Mouse (Mus musculus): ENCODE results near the gene Sar1a. TPM values are rescaled to one million over a fixed set of nuclear protein-coding genes. Genes with fewer than 3 reads are reported as not detected.
A peak's percentile ranks its signal among the peaks of the same experiment; 100 is the strongest.

Sar1a gene
- polyA plus RNA-seq, 1 experiment = 51.8 TPM

- no peak for DNase-seq (ENCODE audit: low read depth, low spot score)
- WGBS = 95% methylated on average over 3 of the region's 3 CpGs
These were observed 9.3 kb upstream of the Sar1a start for GRCm38 (mm10) chr10:61670758-61671157.

GRCm38 (mm10) chr10:61675935-61676334, 4.2 kb upstream of the Sar1a start:
- no peak for DNase-seq (ENCODE audit: low read depth, low spot score)
- 74% methylated on average over 3 of the region's 3 CpGs for WGBS

GRCm38 (mm10) chr10:61679545-61679944, 554 bp upstream of the Sar1a start:
- no peak for DNase-seq (ENCODE audit: low read depth, low spot score)
- WGBS = 32% methylated on average over 9 of the region's 9 CpGs

- DNase-seq (ENCODE audit: low read depth, low spot score) = no peak
- WGBS = 84% methylated on average over 8 of the region's 8 CpGs
These were observed 9.3 kb downstream of the Sar1a start for GRCm38 (mm10) chr10:61689405-61689804.

- DNase-seq (ENCODE audit: low read depth, low spot score) = no peak
- WGBS = 72% methylated on average over 4 of the region's 4 CpGs
These were observed 13.5 kb downstream of the Sar1a start for GRCm38 (mm10) chr10:61693563-61693962.

GRCm38 (mm10) chr10:61694870-61695670, 15.0 kb downstream of the Sar1a start, which contains the start of gene Tysnd1:
Gene Tysnd1, plus strand, starts transcription at chr10:61695514.
- DNase-seq (ENCODE audit: low read depth, low spot score) = peak; percentile 89
- under 1% methylated on average over 42 of the region's 42 CpGs for WGBS

- under 1% methylated on average over 111 of the region's 111 CpGs for WGBS
- no peak for DNase-seq (ENCODE audit: low read depth, low spot score)
These were observed 15.8 kb downstream of the Sar1a start for GRCm38 (mm10) chr10:61695703-61696559.

- 6% methylated on average over 19 of the region's 19 CpGs for whole genome bisulfite sequencing
- no peak for DNase-seq (ENCODE audit: low read depth, low spot score)
These were observed 16.4 kb downstream of the Sar1a start for GRCm38 (mm10) chr10:61696560-61696823.

- 53% methylated on average over 2 of the region's 2 CpGs for whole genome bisulfite sequencing
- no peak for DNase-seq (ENCODE audit: low read depth, low spot score)
These were observed 16.9 kb downstream of the Sar1a start for GRCm38 (mm10) chr10:61697028-61697427.

- no peak for DNase-seq (ENCODE audit: low read depth, low spot score)
- WGBS = 68% methylated on average over 4 of the region's 4 CpGs
These were observed 24.6 kb downstream of the Sar1a start for GRCm38 (mm10) chr10:61704663-61705062.

- 64% methylated on average over 6 of the region's 6 CpGs for WGBS
- DNase-seq (ENCODE audit: low read depth, low spot score) = no peak
These were observed 26.6 kb downstream of the Sar1a start for GRCm38 (mm10) chr10:61706412-61707375.

GRCm38 (mm10) chr10:61713601-61714000, 33.5 kb downstream of the Sar1a start:
- 90% methylated on average over 3 of the region's 3 CpGs for WGBS
- DNase-seq (ENCODE audit: low read depth, low spot score) = no peak

- DNase-seq (ENCODE audit: low read depth, low spot score) = no peak
- WGBS = 93% methylated on average over 4 of the region's 4 CpGs
These were observed 34.0 kb downstream of the Sar1a start for GRCm38 (mm10) chr10:61714146-61714545.

GRCm38 (mm10) chr10:61714771-61715461, 34.8 kb downstream of the Sar1a start, which contains the start of gene Aifm2:
Gene Aifm2, plus strand, starts transcription at chr10:61715263.
- peak; percentile 47 for DNase-seq (ENCODE audit: low read depth, low spot score)
- 7% methylated on average over 34 of the region's 36 CpGs for WGBS

- DNase-seq (ENCODE audit: low read depth, low spot score) = no peak
- WGBS = 3% methylated on average over 11 of the region's 11 CpGs
These were observed 35.4 kb downstream of the Sar1a start for GRCm38 (mm10) chr10:61715462-61715837.

GRCm38 (mm10) chr10:61715996-61716864, 36.1 kb downstream of the Sar1a start:
- 66% methylated on average over 7 of the region's 7 CpGs for WGBS

GRCm38 (mm10) chr10:61717406-61718296, 37.6 kb downstream of the Sar1a start:
- WGBS = 84% methylated on average over 12 of the region's 12 CpGs
- no peak for DNase-seq (ENCODE audit: low read depth, low spot score)

More at GRCm38 (mm10) chr10:61715996-61716864, 36.1 kb downstream of the Sar1a start:
- no peak for DNase-seq (ENCODE audit: low read depth, low spot score)
